Mouse (Mus musculus): ENCODE results near the gene Grb2.
A peak's percentile ranks its signal among the peaks of the same experiment; 100 is the strongest.

The Grb2 gene

DNA sequence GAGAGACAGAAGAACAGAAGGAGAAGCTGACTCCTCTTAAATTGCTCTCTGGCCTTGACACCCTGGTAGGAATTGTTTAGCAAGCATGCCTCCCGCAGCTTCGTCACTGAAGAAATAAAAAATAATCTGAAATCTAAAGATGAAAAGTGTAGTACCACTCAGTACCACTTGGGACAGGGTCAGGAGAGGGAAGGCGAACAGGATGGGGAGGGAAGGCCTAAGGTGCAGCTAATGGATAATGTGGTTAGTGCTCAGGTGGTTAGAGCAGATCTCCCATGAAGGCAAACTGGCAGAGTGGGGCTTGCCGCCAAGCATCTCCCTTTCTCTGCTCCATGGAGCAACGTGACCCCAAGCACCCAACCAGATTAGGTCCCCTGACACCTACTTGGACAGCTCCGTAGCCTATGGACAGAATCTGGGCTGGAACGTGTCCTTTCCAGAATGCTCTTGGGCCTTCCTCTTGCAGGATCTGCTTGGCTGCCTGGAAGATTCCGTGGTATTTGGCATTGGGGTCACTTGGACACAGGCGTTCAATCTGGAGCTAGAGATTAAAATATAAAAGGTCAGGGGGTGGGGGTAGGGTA is 84.8 kb downstream of the Grb2 start:
- no peak for DNase-seq

GRCm38 (mm10) chr11:115619949-115620348 is 88.4 kb downstream of the Grb2 start:
- DNase-seq, result no peak

- no peak for DNase-seq
Observed at GRCm38 (mm10) chr11:115618732-115619516, 89.5 kb downstream of the Grb2 start.

GRCm38 (mm10) chr11:115618001-115618400 is 90.4 kb downstream of the Grb2 start:
- no peak for DNase-seq

DNA sequence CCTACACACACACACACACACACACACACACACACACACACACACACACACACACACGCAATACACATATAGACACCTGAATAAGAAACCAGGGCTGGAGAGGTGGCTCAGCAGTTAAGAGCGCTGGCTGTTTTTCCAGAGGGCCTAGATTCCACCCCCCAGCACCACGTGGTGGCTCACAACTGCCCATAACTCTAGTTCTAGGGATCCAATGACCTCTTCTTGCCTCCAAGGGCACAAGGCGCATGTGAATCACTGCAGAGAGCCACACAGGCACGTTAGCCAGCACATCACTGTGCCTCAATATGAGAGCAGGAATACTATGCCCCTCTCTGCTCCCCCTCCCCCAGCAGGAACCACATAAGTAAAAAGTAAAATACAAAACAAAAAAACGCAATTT is 91.5 kb downstream of the Grb2 start:
- DNase-seq, result no peak

DNA sequence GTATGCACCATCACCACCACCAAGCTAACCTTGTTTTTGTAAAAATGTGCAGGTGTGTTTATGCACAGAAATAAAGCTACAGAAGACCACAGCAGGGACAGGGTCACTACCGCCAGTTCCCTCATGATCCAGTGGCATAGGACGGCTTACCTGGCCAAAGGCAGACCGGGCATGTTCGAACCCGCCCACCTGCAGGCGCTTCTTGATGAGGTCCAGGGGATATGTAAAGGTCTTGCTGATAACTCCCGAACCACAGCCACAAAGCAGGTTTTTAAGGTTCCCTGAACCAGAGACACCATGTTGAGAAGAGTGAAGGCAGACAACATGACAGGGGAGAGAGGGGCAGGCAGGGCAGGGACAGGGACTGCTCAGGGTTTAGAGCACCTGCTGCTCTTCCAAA is 92.0 kb downstream of the Grb2 start:
- DNase-seq, result no peak

DNA sequence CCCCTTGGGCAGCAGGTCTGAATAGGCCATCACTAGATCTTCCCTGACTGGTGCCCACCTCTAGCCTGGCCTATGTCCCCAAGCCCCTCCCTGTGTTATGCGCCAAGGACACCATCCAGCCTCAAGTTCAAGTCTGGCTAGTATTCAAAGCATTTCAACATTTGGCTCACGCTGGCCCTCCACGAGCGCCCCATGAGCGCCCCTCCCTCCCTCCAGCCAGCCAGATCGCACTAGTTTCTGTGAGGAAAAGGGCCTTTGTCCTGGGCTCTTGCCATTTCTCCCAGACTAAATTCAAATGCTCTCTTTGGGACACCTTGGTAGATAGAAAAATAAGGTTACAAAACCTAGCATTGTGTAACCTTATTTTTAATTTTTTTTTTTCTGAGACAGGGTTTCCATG is 92.5 kb downstream of the Grb2 start:
- no peak for DNase-seq

- no peak for DNase-seq
Observed at GRCm38 (mm10) chr11:115615108-115615825, 93.1 kb downstream of the Grb2 start.

DNA sequence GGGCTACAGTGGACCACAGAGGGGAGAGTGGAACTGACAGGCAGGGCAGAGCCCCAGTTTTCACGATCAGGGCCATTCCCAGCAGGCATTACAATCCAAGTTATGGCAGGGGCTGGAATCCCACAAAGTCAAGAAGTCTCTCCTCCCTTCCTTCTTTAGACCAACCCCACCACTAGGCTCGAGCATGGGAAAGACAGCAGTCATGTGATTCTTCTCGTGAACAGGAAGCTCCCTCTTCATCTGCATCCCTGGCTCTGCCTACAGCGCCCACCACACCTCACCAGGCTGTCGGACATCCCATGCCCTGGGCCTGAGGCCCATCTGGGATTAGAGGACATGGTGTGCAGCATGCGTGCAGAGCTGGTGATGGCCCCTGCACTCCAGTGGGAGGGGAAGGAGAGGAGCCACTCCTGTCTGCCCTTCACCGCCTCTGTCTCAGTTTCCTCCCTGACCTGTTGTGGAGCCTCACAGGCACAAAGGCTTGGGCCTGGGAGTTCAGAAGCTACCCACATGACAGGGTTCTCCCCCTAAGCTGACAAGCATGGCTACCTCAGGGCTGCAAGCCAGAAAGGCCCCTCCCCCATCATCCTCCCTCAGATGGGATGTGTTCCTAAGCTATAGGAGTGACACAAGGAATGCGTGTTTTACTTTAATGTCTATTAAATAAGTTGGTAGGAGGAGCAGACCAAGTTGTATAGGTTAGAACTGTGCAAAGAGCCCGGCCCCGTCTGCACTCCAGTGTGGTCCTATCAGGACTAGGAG is 93.9 kb downstream of the Grb2 start:
- DNase-seq, result peak in 1 of 2 experiments; percentile 45

- DNase-seq, result no peak
Observed at GRCm38 (mm10) chr11:115613138-115613945, 95.1 kb downstream of the Grb2 start.

DNA sequence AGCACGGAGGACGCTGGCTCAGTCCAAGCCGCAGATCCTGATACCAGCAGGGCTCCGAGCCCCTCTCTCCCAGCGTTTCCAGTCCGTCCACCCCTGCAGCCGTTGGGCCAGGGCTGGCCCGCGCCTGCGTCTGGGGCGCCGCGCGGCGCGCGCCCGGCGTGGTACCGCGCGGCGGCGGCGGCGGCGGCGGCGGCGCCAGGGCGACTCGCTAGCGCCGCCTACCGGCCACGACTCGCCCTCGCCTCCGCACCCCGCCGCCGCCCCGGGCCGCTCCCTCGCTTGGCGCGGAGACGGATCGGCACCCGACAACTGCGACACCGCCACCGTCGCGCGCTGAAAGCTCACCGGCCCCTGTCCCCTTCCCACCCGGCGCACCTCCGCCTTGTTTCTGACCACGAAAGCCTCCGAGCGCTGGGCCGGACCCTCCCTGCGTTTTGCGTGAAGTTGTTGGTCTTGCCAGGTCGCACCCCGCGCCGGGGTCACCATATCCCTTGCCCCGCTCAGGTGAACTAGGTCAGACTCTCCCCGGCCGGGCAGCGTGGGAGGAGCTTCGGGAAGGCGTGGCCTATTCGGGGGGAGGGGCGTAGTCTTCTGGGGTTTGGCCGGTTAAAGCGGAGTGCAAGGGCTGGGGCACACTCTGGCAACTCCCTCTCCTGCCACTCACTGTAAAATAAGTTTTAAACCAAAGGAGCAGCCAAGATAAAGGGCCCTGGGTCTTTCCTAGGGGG is 95.8 kb downstream of the Grb2 start, which contains the start of gene Mif4gd:
Gene Mif4gd (minus strand): TSS at position 560 of the 728 bp plus-strand sequence.
- DNase-seq, result peak; percentile 89

GRCm38 (mm10) chr11:115612059-115612409 is 96.4 kb downstream of the Grb2 start:
- peak; percentile 82 to 87 for DNase-seq

GRCm38 (mm10) chr11:115611173-115611572 is 97.2 kb downstream of the Grb2 start:
- no peak for DNase-seq

DNA sequence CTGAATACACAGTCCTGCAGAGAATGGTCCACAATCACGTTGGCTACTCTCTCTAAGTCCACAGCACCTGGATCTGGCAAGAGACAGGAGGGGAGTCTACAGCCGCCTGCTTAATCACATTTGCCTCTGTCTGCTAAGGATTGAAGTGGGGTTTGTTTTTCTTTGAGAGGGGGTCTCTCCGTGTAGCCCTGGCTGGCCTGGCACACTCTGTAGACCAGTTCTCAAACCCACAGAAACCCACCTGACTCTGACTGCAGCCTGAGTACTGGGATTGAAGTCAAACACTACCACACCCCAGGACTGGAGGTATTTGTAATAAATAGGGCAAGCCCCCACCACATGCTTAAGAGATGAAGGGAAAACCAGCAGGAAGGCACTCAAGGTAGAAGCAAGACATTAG is 98.8 kb downstream of the Grb2 start:
- DNase-seq, result no peak

DNA sequence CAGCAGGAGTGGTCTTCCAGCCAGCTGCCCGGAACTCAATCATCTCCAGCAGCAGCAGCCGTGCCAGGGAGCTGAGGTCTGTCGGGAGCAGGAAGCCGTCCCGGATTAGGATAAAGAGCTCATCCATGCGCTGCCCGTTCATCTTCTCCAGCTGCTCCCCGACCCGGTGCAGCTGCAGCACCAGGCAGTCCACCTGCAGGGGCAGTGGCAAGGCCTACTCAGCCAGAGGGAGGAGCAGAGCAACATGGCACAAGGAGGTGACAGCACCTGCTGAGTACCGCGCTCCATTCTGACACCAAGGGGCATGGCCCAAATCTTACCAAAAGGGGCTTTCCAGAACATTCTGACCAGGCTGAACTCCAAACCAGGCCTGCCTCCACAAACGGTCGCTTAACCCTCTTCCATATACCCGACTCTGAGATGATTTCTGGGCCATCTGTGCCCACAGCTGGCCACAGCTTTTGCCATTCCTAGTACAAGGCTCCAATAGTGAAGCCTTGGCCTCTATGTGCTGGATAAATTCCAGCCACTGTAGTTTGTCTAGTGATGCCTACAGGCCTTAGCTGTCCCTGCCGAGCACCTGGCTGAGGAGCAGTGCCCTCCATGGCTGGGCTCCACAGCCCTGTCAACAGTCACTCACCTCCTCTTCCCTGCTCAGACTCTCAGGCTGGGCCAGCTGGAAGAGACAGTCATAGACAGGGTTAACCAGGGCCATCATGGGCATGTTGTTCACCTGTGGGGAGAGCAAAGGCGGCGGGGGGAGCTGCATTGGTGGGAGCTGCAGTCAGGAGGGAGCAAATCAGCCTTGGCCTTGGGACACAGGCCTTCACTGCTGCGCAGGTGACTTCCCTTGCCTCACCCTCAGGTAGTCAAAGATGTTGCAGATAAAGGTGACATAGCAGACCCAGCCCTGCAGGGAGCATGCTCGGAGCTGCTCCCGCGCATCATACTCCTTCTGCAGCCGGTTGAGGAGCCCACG is 99.7 kb downstream of the Grb2 start:
- DNase-seq, result peak; percentile 46 to 69

DNA sequence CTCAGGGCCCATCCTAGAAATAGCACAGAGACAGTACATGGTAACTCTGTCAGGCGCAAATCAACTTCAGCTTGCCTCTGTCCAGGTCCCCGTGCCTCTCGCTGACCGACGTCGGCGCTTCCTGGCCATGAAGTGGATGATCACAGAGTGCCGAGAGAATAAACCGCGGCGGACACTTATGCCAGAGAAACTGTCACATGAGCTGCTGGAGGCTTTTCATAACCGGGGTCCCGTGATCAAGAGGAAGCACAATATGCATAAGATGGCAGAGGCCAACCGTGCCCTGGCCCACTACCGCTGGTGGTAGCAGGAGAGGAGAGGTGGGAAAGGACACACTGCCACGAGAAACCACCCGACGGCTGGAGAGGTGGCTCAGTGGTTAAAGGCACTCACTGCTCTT is 101.7 kb downstream of the Grb2 start:
- DNase-seq, result no peak

GRCm38 (mm10) chr11:115604304-115604696 is 104.1 kb downstream of the Grb2 start:
- no peak for DNase-seq

DNA sequence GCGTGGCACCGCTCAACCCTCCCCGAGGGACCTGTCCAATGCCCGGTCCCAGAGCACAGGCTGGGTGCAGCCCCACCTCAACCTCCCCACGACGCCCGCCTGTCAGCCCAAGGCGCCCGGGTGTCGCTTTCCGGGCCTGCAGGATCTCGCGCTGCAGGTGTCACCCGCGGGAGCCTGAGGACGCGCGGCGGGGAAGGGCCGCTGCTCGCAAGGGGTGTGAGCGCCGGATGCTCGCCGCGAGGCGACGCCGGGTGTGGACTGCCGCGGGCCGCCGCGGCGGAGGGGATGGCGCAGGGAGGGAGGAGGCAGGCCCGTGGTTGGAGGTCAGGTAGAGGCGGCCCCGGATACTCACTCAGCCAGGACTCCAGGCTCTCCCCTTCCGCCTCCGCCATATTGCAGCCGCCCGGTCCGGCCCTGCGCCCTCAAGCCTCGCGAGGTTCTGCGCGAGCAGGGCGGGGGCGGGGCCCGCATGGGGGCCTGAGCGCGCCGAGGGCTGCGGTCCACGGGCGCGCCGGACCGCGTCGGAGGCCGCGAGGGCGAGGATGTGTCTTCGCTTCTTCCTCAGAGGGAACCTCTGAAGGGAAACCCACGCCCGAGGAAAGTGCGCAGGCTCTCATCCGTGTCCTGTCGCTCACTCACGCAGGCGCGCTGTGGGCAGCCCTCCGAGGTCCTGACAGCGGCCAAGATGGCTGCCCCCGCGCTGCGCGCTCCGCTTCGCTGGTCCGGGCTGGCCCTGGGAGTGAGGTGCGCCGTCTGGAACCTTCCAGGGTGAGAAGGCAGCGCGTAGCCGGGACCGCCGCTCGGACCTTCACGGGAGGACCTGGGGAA is 104.7 kb downstream of the Grb2 start, which contains the start of the genes Mrps7 and Gga3:
Gene Mrps7 (plus strand): TSS at position 450 of the 828 bp plus-strand sequence.
Gene Gga3 (minus strand): TSS at position 576 of the 828 bp plus-strand sequence.
- DNase-seq, result peak; percentile 92 to 95

DNA sequence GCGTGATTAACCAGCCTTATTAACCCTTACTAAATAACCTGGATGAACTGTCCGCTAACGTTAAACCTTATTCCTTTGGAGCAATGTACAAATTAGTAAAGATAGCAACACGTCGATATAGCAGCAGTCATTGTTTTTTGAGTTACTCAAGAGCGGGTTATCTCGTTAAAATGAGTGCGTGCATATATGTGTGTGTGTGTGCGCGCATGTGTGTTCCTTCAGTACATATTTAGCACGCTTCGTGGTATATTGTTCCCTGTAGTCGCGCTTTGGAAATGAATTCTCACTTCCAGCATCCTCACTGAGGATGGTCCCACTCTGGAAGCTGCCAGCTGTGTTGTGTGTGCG is 105.3 kb downstream of the Grb2 start:
- no peak for DNase-seq
